Mouse (Mus musculus): Measurements from ENCODE around the gene Ldah. TPM values are rescaled to one million over a fixed set of nuclear protein-coding genes. Genes with fewer than 3 reads are reported as not detected.

Ldah gene
- polyA plus RNA-seq, 1 experiment from 2014 or later, result 94.6 TPM

DNA sequence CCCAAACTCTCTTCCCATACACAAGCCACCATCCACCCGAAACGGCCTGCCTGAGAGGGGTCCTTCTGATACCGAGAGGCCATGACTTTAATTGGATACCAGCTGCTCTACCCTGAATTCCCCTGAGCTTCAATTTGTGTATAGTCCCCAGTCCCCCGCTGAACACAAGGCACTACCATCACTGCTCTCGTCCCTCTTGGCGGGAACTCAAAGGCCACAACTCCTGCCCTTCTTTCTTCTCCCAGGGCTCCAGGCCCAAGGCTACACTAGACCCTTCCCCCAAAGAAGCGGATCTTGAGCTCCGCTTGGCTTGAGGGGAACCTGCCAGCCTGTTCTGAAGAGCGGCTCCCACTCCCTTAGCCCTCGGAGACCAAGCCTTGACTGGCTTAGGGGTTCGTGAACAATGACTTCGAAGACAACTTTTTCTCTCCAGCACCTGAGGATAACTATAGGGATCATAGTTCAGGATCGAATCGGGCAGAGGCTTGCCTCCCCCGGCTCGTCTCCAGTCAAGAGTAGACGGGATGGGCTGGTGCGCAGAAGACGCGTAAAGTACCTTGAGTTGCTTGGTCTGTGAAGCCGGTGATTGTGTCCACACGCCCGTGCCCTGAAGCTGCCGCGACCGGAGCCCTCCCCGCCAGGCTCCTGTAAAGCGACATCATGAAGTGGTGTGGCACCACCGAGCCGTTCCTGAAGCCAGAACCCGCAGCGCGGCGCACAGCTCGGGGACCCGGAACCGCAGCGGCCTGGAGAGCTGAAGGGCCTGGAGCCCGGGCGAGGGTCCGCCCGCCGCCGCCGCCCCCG, 93.3 kb downstream of the Ldah start:
- peak overlapping the region; percentile 46 for H3K4me3 ChIP-seq
- H3K4me1 ChIP-seq, result peaks cover 34% of the 10 kb centered on the region
- no peaks in the 10 kb centered on the region for H3K9me3 ChIP-seq
- peak overlapping the region; percentile 75 for H3K4me2 ChIP-seq (replicated peaks)
- peak overlapping the region; percentile 41; the same call in 1 of the 2 replicates for H3K9ac ChIP-seq (replicated peaks)
- 2% methylated on average over 44 of the region's 46 CpGs for WGBS
- H3K27ac ChIP-seq (replicated peaks), result no peak overlapping the region
- no peaks in the 10 kb centered on the region for H3K36me3 ChIP-seq
- H3K27me3 ChIP-seq, result peaks cover 95% of the 10 kb centered on the region
- no peak for ATAC-seq (replicated peaks)

- no peaks in the 10 kb centered on the region for H3K36me3 ChIP-seq
- no peaks in the 10 kb centered on the region for H3K9me3 ChIP-seq
- ATAC-seq (replicated peaks), result peak; percentile 60
- H3K4me2 ChIP-seq (replicated peaks), result peak within 1 kb of the TSS; percentile 75
- H3K27me3 ChIP-seq, result peaks cover 92% of the 10 kb centered on the region
- peak within 1 kb of the TSS; percentile 46 for H3K4me3 ChIP-seq
- H3K4me1 ChIP-seq, result peaks cover 34% of the 10 kb centered on the region
- H3K9ac ChIP-seq (replicated peaks), result peak within 1 kb of the TSS; percentile 41
- no peak within 1 kb of the TSS for H3K27ac ChIP-seq (replicated peaks)
- 1% methylated on average over 43 of the region's 53 CpGs for WGBS
These were observed 94.0 kb downstream of the Ldah start, which contains the start of gene Gdf7 for GRCm38 (mm10) chr12:8301841-8302431. Gene Gdf7 (minus strand): TSS chr12:8301954.

DNA sequence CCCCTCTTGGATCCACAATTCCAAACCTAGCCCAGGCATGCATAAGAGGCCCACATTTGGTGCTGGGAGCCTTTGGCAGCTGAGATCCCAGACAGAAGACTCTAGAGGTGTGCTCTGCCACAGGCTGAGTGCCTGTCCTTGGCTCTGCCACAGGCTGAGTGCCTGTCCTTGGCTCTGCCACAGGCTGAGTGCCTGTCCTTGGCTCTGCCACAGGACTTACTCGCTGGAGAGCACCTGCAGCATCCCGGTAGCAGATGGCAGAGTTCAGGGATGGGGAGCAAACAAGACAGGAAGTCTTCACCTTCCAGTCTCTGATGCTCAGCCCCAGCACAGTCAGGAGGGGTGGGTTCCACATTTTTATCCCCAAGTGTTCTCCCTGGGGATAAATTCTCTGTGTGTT, 97.4 kb downstream of the Ldah start:
- Histone ChIP-seq H3K36me3 (no peaks in the 10 kb centered on the region), H3K27me3 (peaks cover 64% of the 10 kb centered on the region), H3K4me1 (peaks cover 14% of the 10 kb centered on the region), H3K4me3 (no peak overlapping the region), H3K4me2 (replicated peaks) (no peak overlapping the region), H3K27ac (replicated peaks) (no peak overlapping the region), H3K9ac (replicated peaks) (no peak overlapping the region), H3K9me3 (no peaks in the 10 kb centered on the region)
- WGBS, result 44% methylated on average over 2 of the region's 2 CpGs
- ATAC-seq (replicated peaks), result no peak

DNA sequence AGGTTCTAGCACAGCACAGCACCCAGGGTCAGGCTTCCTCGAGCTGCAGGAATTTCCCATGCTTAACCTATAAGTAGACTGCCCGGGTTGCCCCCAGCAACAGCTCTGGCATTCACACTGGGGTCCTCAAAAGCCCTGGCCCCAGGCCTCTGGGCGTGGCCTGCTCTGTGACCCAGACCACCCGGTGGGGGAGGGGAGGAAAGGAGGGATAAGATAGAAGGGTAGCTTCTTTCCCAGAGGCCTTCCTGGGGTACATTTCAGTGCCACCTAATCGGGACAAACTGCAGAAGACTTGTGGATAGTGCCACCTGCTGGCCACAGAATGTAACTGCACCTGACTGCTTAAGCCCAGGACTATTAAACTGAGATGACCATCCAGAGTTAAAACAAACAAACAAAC, 98.5 kb downstream of the Ldah start:
- H3K9me3 ChIP-seq, result no peaks in the 10 kb centered on the region
- H3K36me3 ChIP-seq, result no peaks in the 10 kb centered on the region
- no peak overlapping the region for H3K4me2 ChIP-seq (replicated peaks)
- peaks cover 14% of the 10 kb centered on the region for H3K4me1 ChIP-seq
- H3K4me3 ChIP-seq, result no peak overlapping the region
- H3K9ac ChIP-seq (replicated peaks), result no peak overlapping the region
- no peak overlapping the region for H3K27ac ChIP-seq (replicated peaks)
- peak; percentile 42 for ATAC-seq (replicated peaks)
- peaks cover 59% of the 10 kb centered on the region for H3K27me3 ChIP-seq
- 2% methylated on average over 5 of the region's 5 CpGs for WGBS

DNA sequence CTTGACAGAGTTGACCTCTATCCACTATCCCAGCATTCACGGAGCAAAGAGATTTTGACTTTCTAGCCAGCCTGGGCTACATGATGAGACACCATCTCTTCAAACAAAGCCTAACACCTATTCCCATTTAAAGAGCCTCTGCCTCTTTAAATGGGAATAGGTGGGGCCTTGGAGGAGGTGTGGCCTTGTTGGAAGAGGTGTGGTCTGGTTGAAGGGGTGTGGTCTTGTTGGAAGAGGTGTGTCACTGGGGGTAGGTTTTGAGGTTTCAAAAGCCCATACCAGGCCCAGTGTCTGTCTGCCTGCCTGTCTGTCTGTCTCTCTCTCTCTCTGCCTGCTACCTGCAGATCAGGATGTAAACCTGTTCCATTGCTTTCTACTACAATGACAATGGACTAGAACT, 99.0 kb downstream of the Ldah start:
- no peaks in the 10 kb centered on the region for H3K9me3 ChIP-seq
- ATAC-seq (replicated peaks), result no peak
- H3K27ac ChIP-seq (replicated peaks), result no peak overlapping the region
- no peak overlapping the region for H3K4me2 ChIP-seq (replicated peaks)
- WGBS, result 67% methylated on average over 1 of the region's 1 CpGs
- H3K36me3 ChIP-seq, result no peaks in the 10 kb centered on the region
- peaks cover 58% of the 10 kb centered on the region for H3K27me3 ChIP-seq
- no peak overlapping the region for H3K9ac ChIP-seq (replicated peaks)
- H3K4me1 ChIP-seq, result peaks cover 9% of the 10 kb centered on the region
- H3K4me3 ChIP-seq, result no peak overlapping the region

DNA sequence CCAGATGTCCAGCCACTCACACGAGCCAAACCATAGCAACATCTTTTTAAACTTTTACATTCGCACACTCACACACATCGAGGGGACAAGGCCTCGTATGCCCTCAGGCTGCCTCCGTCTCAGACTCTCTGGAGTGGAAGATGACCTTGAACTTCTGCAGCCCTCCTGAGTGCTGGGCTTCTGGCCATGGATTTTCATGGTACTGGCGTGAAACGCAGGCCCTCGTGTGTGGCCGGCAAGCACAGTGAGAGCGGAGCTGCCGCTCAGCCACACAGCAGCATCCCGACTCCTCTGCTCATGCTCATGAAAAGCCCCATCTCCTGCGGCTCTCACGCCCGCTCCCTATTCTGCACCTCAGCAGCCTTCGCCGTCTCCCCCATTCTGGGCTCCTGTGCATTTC, 103.1 kb downstream of the Ldah start:
- H3K9ac ChIP-seq (replicated peaks), result no peak overlapping the region; the same call in 1 of the 2 replicates
- H3K9me3 ChIP-seq, result no peaks in the 10 kb centered on the region
- no peak overlapping the region; the same call in 1 of the 2 replicates for H3K4me2 ChIP-seq (replicated peaks)
- no peak overlapping the region for H3K27ac ChIP-seq (replicated peaks)
- no peak overlapping the region for H3K4me3 ChIP-seq
- H3K4me1 ChIP-seq, result peaks cover 23% of the 10 kb centered on the region
- WGBS, result 33% methylated on average over 17 of the region's 17 CpGs
- H3K27me3 ChIP-seq, result peaks cover 21% of the 10 kb centered on the region; the same call in 1 of the 2 replicates
- ATAC-seq (replicated peaks), result no peak
- no peaks in the 10 kb centered on the region for H3K36me3 ChIP-seq

GRCm38 (mm10) chr12:8312266-8312665, 104.4 kb downstream of the Ldah start:
- no peaks in the 10 kb centered on the region for H3K36me3 ChIP-seq
- no peak overlapping the region for H3K4me2 ChIP-seq (replicated peaks)
- no peak overlapping the region for H3K9ac ChIP-seq (replicated peaks)
- ATAC-seq (replicated peaks), result no peak
- 87% methylated on average over 4 of the region's 4 CpGs for WGBS
- peaks cover 17% of the 10 kb centered on the region; the same call in 1 of the 2 replicates for H3K27me3 ChIP-seq
- no peak overlapping the region for H3K27ac ChIP-seq (replicated peaks)
- H3K4me3 ChIP-seq, result no peak overlapping the region
- H3K9me3 ChIP-seq, result no peaks in the 10 kb centered on the region
- H3K4me1 ChIP-seq, result peaks cover 23% of the 10 kb centered on the region

GRCm38 (mm10) chr12:8313270-8313771, 105.4 kb downstream of the Ldah start, which contains the start of gene Hs1bp3:
Gene Hs1bp3 (plus strand): TSS chr12:8313432.
- Histone ChIP-seq H3K4me1 (peaks cover 23% of the 10 kb centered on the region), H3K27me3 (peaks cover 17% of the 10 kb centered on the region; the same call in 1 of the 2 replicates), H3K9ac (replicated peaks) (peak within 1 kb of the TSS; percentile 58), H3K9me3 (no peaks in the 10 kb centered on the region), H3K4me2 (replicated peaks) (peak within 1 kb of the TSS; percentile 77), H3K4me3 (peak within 1 kb of the TSS; percentile 66), H3K36me3 (peaks cover 5% of the 10 kb centered on the region; the same call in 1 of the 2 replicates), H3K27ac (replicated peaks) (no peak within 1 kb of the TSS)
- under 1% methylated on average over 36 of the region's 38 CpGs for WGBS
- peak; percentile 88 for ATAC-seq (replicated peaks)

DNA sequence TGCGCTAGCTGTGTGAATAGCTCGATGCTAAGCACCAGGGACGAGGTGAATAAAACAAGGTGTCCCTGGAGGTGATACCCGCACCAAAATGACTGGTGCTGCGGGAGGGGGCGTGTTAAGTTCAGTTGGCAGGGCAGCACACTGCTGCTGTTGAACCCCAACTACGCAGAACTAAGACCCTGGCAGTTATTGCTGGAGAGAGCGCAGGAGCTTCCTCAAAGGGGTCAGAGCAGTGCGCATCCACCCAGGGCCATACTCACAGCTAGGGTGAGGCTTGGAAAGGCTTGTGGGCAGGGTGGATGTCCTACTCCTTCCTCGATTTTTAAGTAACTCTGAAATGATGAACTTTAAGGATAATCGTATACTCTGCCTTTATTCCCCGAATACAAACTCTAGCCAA, 105.9 kb downstream of the Ldah start:
- WGBS, result 16% methylated on average over 12 of the region's 12 CpGs
- H3K27ac ChIP-seq (replicated peaks), result no peak overlapping the region

DNA sequence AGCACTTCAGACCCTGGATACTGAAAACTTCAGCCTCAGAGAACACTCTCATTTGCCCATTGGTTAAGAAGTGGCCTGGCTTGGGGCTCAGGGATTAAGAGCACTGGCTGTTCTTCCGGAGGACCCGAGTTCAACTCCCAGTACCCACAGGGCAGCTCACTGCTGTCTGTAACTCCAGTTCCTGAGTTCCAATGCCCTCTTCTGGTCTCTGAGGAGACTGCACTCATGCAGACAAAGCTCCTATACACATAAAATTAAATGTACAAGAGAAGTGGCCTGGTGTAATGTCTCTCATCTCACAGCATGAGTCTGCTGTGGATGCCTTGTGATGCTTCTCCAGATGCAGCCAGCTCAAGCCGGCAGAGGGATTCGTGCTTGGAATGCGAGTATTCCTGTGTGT, 108.6 kb downstream of the Ldah start:
- Histone ChIP-seq H3K4me1 (peaks cover 19% of the 10 kb centered on the region), H3K4me3 (no peak overlapping the region), H3K9me3 (no peaks in the 10 kb centered on the region), H3K27ac (replicated peaks) (no peak overlapping the region), H3K9ac (replicated peaks) (no peak overlapping the region), H3K4me2 (replicated peaks) (no peak overlapping the region), H3K27me3 (peaks cover 5% of the 10 kb centered on the region; the same call in 1 of the 2 replicates), H3K36me3 (peaks cover 9% of the 10 kb centered on the region)
- 86% methylated on average over 5 of the region's 5 CpGs for WGBS
- no peak for ATAC-seq (replicated peaks)

More for the DNA sequence above, 105.9 kb downstream of the Ldah start:
- ATAC-seq (replicated peaks), result peak; percentile 33
- Histone ChIP-seq H3K27me3 (peaks cover 17% of the 10 kb centered on the region; the same call in 1 of the 2 replicates), H3K36me3 (peaks cover 6% of the 10 kb centered on the region; the same call in 1 of the 2 replicates), H3K9ac (replicated peaks) (peak overlapping the region; percentile 58), H3K9me3 (no peaks in the 10 kb centered on the region), H3K4me3 (peak overlapping the region; percentile 66), H3K4me1 (peaks cover 23% of the 10 kb centered on the region), H3K4me2 (replicated peaks) (peak overlapping the region; percentile 77)

- H3K9ac ChIP-seq (replicated peaks), result no peak overlapping the region
- no peak overlapping the region for H3K4me3 ChIP-seq
- H3K27ac ChIP-seq (replicated peaks), result no peak overlapping the region
- no peaks in the 10 kb centered on the region for H3K9me3 ChIP-seq
- H3K36me3 ChIP-seq, result peaks cover 14% of the 10 kb centered on the region
- no peaks in the 10 kb centered on the region for H3K27me3 ChIP-seq
- WGBS, result 45% methylated on average over 5 of the region's 5 CpGs
- peak; percentile 42 for ATAC-seq (replicated peaks)
- no peak overlapping the region for H3K4me2 ChIP-seq (replicated peaks)
- 0 out of 2 replicates have a peak, but pooled peaks cover 2% of the 10 kb centered on the region for H3K4me1 ChIP-seq
These were observed 112.3 kb downstream of the Ldah start for GRCm38 (mm10) chr12:8320084-8320713.

- Histone ChIP-seq H3K36me3 (peaks cover 14% of the 10 kb centered on the region), H3K27me3 (no peaks in the 10 kb centered on the region), H3K9ac (replicated peaks) (no peak overlapping the region), H3K9me3 (no peaks in the 10 kb centered on the region), H3K4me1 (no peaks in the 10 kb centered on the region), H3K4me2 (replicated peaks) (no peak overlapping the region), H3K27ac (replicated peaks) (no peak overlapping the region), H3K4me3 (no peak overlapping the region)
- ATAC-seq (replicated peaks), result no peak
- 84% methylated on average over 10 of the region's 10 CpGs for WGBS
These were observed 113.6 kb downstream of the Ldah start for GRCm38 (mm10) chr12:8321506-8321905.
